Mouse (Mus musculus) C2C12 (cell line): ENCODE results near the gene Gan.

Experiments
- CEBPB ChIP-seq: IDR thresholded peaks from one replicate; pipeline ENCODE4 v1.6.1; 2011; ENCODE audit warnings: low read depth, mild to moderate bottlenecking, control low read depth, moderate library complexity
- CTCF ChIP-seq: IDR thresholded peaks from one replicate; pipeline ENCODE4 v1.5.1; 2011; ENCODE audit not compliant: control insufficient read depth, insufficient read depth, insufficient read length
- MYOD1 ChIP-seq: IDR thresholded peaks from one replicate; pipeline ENCODE4 v1.6.1; 2011; ENCODE audit warnings: low read depth; ENCODE audit not compliant: control insufficient read depth, insufficient read length
- MYOG ChIP-seq: IDR thresholded peaks from one replicate; pipeline ENCODE4 v1.6.1; 2011; ENCODE audit not compliant: control insufficient read depth, insufficient read length; ENCODE audit errors: extremely low read depth
- USF1 ChIP-seq: IDR thresholded peaks from one replicate; pipeline ENCODE4 v1.6.1; 2011; ENCODE audit warnings: low read depth, mild to moderate bottlenecking, control low read depth, moderate library complexity

- TF ChIP-seq CTCF, result no peak
- no peak for TF ChIP-seq CEBPB
- no peak for TF ChIP-seq USF1
- TF ChIP-seq MYOG, result no peak
- no peak for TF ChIP-seq MYOD1
Observed at GRCm38 (mm10) chr8:117240841-117241494, 83.0 kb downstream of the Gan start.
